Mouse (Mus musculus) kidney, adult 8-10 months (tissue): ENCODE data around the gene Fitm1.

Experiments used
- DNase-seq, 2 experiments: peaks; one replicate each; pipeline ENCODE4 v3.0.0; 2022

Fitm1 gene

GRCm38 (mm10) chr14:55598521-55599390, 23.3 kb downstream of the Fitm1 start:
- DNase-seq: no peak

GRCm38 (mm10) chr14:55603271-55603632, 27.8 kb downstream of the Fitm1 start, which contains the start of gene Irf9:
Gene Irf9 (plus strand): TSS chr14:55603571.
- no peak for DNase-seq

- DNase-seq: peak; percentile 96 to 97
Observed at GRCm38 (mm10) chr14:55603633-55604576, 28.5 kb downstream of the Fitm1 start.

GRCm38 (mm10) chr14:55604823-55605222, 29.4 kb downstream of the Fitm1 start:
- DNase-seq: no peak

- DNase-seq: no peak
Observed at GRCm38 (mm10) chr14:55605743-55606459, 30.5 kb downstream of the Fitm1 start.

GRCm38 (mm10) chr14:55608339-55608738, 32.9 kb downstream of the Fitm1 start:
- no peak for DNase-seq

GRCm38 (mm10) chr14:55613346-55613745, 37.9 kb downstream of the Fitm1 start:
- peak in 1 of 2 experiments; percentile 29 for DNase-seq

GRCm38 (mm10) chr14:55614565-55615178, 39.3 kb downstream of the Fitm1 start:
- DNase-seq: no peak

GRCm38 (mm10) chr14:55615876-55616275, 40.5 kb downstream of the Fitm1 start:
- DNase-seq: no peak

GRCm38 (mm10) chr14:55616844-55617243, 41.4 kb downstream of the Fitm1 start:
- no peak for DNase-seq

- DNase-seq: peak; percentile 47 to 58
Observed at GRCm38 (mm10) chr14:55617822-55618221, 42.4 kb downstream of the Fitm1 start, which contains the start of gene Rec8. Gene Rec8 (plus strand): TSS chr14:55618037.

- DNase-seq: no peak
Observed at GRCm38 (mm10) chr14:55618486-55619195, 43.2 kb downstream of the Fitm1 start.
